Mouse (Mus musculus) left cerebral cortex, postnatal 25 days (tissue): ENCODE data around the gene Fam57b. TPM values are rescaled to one million over a fixed set of nuclear protein-coding genes. Genes with fewer than 3 reads are reported as not detected.

Experiments used
- DNase-seq, 2 experiments: peaks; one replicate each; pipeline ENCODE4 v3.0.0; 2022; ENCODE audit warnings: low spot score in 2 of 2, mixed read lengths in 1 of 2
- intact Hi-C: fragments of 180-260 bp; cut with DNase I; formaldehyde crosslinking; loops from one replicate; pipeline ENCODE4 v1.15.1; 2025
- total RNA-seq, 2 experiments: library from RNA; stranded (reverse); gene quantifications; 2 replicates each; pipeline ENCODE4 v1.2.3; 2021

The Fam57b gene
- total RNA-seq, 2 experiments from 2014 or later: 84.6 to 91.9 TPM

DNA sequence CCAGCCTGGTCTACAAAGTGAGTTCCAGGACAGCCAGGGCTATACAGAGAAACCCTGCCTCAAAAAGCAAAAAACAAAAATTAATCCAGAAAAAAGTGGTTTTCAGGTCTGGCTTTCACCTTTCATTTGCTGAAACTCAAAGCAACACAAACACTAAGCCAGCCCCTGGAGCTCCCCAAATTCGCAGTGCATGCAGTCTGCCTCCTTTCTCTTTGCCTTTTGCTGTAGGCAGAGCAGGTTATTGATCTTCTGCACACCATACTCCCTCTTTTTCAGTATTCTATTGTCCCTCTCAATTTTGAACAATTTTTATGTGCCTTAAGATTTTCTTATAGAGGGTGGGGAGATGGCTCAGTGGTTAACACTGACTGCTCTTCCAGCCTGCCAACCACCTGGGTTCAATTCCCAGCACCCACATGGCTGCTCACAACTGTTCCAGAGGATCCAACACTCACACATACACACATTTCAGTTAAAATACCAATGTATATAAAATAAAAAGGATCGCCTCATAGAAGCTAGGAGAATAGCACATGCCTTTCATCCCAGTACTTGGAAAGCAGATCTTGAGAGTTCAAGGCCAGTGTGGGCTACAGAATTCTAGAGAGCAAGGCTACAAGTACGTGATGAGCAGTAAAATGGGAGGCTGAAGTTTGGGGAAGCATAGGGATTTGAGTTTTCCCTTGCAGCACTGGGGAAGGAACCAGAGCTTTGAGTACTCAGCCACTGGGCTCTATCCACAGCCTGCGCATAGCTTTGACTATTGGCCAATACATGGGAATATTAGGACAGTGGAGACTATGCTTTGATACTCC, 3.8 kb upstream of the Fam57b start:
- intact Hi-C loops: no loop called here
- DNase-seq: no peak

DNA sequence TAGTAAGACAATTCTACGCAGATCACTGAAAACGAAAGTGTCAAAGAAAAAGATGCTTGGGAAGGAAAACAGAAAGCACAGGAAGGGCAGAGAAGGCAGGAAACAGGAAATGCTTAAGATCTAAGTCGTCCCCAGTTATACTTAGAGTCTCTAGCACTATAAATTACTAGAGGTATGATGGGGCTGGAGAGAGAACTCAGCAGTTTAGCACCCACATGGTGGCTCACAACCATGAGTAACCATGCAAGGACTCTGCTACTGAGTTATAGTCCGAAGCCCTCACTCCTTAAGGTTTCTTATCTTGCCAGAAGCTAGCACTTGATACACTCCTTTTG, 3.2 kb upstream of the Fam57b start:
- intact Hi-C loops: no loop called here
- DNase-seq: no peak

DNA sequence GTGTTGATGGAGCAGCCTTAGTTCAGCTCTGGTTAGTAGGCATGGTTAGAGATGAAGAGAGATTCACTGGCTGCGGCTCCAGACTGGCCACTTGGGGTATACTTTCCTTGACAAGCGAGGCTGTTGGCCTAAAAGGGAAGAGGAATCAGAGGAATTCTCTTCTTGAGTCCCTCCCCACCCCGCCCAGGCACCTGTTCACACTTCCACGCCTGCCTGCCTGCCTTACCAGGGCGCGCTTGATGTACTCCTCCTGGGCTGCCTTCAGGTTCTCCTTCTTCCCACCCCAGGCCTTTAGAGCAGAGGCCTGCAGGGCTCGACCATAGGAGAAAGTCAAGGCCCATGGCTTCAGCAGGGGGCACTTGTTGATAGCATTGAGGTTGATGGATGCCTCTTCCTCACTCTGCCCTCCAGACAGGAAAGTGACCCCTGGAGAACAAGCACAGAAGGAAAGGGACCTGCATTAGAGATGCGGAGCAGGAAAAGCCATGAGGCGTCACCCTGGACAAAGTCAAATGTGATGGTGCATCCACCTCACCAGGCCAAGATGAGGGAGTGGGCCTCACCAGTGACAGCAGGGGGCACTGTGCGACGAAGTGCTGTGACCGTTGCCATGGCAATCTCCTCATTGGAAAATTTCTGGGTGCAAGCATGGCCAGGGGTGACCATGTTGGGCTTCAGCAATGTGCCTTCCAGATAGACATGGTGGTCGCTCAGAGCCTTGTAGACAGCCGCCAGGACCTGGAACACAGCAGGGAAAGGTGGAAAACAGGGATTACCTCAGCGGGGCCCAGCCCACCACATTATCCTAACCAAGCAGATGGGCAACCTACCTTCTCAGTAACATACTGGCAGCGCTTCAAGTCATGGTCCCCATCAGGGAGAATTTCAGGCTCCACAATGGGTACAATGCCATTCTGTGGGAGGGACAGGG, 1.8 kb upstream of the Fam57b start:
- intact Hi-C loops: loop anchor here (5.0 kb wide), 1 partner anchor 293 kb away; the partner anchor contains the start of gene Atxn2l
- DNase-seq: peak in 1 of 2 experiments; percentile 29

DNA sequence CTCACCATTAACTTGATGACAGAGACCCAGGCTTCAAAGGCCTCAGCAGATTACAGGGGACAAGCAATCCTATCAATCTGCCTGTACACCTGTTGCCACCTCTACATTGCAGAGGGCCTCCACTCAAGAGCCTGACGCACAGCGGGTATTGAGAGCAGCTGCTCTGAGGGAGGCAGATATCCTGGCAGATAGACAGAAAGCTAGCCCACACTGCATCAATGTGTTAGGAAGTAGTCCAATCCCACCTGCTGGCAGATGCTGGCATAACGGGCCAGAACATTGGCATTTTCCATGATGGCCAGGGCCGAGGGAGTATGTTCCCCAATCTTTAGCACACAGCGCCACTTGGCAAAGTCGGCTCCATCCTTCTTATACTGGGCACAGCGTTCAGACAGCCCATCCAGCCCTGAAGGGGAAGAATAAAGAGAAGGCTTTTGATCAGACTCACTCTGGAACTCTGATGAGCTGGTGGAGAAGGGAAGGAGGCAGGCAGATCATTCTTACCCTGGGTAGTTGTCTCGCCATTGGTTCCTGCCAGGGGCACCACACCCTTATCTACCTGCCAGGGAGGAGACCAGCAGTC, 1.0 kb upstream of the Fam57b start:
- intact Hi-C loops: loop anchor here (5.0 kb wide), 1 partner anchor 294 kb away; the partner anchor contains the start of gene Atxn2l
- DNase-seq: peak; percentile 37 to 73

DNA sequence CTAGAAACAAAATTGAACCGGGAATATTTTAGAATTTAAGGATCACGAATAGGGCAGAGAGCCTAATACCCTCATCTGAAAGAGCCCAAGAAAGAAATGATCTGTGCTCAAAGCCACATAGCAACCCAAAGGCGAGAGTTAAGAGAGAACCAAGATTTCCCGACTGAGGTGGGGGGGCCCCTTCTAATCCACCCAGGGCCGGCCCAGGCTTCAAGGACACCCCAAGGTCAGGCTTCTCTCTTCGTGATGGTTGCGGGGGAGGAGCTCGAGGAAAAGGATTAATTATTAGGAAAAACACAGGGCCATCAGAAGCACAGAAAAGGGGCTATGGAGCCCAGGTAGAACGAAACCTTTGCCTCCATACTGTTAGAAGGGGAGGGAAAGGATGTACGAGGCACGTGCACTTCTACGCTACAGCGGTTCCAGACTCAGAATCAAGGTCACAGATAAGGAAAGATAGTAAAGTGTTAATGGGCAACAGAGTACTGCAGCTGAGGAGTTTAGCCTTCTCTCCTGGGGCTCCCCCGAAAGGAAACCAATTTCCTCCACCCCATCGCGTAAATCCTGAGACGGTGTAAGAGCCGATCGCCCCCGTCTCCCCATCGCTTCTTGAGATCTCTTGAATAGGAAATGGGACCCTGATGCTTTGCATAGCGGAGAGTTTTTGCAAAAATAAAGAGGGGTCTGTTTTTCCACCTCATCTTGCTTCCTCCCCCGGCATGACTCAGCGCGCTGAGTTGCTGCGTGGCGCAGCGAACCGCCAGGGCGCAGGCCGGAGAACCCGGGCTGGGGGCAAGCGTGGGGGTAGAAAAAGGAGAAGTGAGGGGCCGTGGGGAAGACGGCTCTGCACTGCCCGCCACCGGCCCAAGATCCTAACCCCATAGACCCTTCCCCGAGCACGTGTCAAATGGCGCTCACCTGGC, 920 bp downstream of the Fam57b start:
- DNase-seq: peak in 1 of 2 experiments; percentile 50
- intact Hi-C loops: loop anchor here (1.0 to 5.0 kb wide), 4 partner anchors 22 to 296 kb away; partner anchors contain the start of genes Atxn2l, Maz and Ypel3

DNA sequence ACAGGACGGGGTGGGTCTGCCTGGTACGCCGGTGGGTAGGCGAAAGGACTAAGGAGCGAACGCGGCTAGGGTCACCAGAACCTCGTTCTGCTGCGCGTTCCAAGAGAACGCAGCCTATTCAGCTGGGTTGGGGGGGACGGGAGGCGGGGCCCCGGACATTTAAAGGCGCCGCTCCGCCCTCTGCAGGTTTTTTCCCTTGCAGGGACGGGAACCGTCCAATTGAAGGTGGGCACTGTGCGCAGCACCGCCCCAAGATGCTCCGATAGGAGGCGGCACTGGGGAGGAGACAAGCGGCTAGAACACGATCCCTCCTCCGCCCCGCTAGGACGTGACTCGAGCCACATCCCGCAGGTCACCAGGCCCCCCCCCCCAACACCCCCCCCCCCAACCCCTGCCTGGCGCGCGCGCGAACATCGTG, 1.6 kb downstream of the Fam57b start:
- intact Hi-C loops: loop anchor here (1.0 to 5.0 kb wide), 4 partner anchors 22 to 297 kb away; partner anchors contain the start of genes Atxn2l, Maz and Ypel3

DNA sequence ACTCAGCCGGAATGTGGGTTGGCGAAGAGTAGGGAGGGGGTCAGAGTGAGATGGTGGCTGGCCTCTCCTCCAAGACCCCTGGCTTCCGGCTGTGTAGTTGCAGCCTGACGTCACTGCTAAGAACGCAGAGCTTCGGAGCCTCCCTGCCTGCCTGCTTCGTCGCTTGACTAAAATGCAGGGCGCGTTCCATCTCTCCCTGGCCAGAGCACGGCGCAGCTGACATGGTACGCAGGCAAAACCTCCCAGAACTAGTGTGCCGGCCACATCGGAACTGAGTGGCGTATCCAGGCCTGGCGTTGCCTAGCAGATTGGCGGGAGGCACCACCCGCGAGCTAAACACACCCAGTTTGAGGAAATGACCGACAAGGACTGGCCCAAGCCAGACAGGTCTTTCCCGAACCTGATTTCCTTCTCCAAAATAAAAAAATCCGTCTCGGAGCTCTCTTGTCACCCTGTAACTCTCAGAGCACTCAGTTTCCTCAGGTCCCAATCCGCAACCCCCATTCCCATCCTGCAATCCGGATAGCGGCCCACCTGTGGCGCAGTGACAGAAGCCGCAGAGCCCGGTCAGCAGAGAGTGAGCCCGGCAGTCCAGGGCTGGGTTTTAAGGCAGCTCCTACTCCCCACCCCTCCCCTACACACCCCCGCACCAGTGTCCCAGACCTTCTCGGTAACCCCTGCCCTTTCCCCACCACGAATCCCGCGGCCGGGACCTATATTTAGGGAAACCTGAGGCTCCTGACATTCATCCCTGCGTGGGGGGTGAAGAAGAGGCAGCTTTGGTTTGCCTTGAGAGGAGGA, 2.2 kb downstream of the Fam57b start:
- intact Hi-C loops: loop anchor here (1.0 to 5.0 kb wide), 4 partner anchors 23 to 297 kb away; partner anchors contain the start of genes Atxn2l, Maz and Ypel3
- peak in 1 of 2 experiments; percentile 89 for DNase-seq

More for the DNA sequence above, 1.6 kb downstream of the Fam57b start:
- peak; percentile 95 to 99 for DNase-seq

DNA sequence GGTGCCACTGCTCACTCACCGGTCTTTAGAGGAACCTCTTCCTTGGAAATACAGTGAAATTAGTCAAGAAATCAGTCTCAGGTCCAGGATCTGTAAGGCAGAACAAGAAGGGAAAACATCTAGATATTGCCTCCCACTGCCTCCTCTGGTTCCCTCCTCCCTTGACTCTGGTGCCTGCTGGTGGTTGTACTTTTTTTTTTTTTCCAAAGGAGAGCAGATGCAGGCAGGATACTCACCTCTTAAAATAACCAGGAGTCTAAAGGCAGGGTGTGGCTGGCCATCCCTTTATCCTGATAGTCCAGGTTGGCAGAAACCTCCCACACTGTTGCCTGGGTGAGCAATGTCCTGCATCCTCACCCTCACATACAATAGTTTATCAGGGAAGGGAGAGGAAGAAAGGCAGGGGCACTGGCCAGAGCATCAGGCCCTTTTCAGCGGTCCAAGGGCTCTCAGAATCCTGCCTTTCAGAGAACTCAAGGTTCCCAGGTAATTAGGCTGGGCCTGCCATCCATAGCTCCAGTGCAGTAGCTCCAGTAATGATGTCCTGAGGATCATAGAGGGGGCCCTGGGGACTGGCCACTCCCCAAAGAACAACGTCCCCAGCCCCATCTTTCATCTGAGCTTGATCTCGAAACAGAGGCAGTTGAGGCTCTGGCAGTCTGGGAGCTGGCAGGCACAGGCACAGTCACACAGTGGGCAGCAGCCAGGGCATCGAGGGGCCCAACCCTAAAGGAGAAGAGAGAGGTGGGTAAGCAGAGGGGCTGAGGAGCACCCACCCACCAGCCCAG, 3.0 kb downstream of the Fam57b start:
- peak in 1 of 2 experiments; percentile 79 for DNase-seq
- intact Hi-C loops: no loop called here

DNA sequence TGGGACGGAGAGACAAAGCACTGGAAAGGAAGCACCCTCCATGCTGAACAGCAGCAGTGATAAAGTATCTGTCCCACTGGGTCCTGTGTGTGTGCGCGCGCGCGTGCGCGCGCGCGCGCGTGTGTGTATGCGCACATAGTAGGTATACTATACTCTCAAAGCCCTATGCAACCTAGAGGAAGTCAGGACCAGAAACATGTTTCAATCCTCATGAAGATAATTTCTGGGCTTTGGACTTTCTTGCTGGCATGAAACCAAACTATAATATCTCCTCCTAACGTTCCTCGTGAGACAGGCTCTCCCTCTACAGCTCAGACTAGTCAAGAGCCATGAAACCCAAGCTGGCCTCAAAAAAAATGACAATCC, 3.6 kb downstream of the Fam57b start:
- intact Hi-C loops: no loop called here
- DNase-seq: no peak

DNA sequence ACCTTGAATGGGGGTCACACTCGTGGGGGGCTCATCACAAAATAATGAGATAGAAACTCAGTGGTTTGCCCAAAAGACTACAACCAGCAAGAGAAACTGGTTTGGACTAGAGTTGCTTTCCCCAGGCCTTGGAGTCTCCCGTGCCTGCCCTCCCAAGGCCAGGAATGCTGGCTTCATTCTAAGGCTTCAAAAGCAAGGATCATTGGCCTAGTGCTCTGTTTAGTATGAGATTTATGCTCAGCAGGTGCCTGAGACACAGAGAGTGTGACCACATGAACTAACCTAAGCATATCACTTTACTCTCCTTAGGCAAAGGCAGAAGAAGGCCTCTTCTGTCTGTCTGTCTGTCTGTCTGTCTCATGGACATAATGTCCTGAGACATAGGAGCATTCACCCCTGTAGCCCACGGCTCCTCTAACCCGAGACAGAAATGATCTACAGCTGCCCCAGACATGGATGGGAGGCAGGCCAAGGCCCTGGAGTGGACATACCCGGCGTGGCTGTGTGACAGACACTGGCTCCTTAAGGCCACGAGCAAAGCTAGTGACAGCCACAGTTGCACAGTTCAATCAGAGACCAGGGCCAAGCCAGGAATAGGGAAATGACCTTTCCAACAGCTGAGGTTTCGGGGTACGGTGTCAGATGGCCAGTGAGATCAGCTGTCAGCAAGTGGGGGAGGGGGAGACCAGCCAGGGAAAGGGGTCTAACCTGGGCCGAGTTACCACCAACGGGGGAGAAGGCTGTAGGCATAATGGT, 4.8 kb downstream of the Fam57b start:
- intact Hi-C loops: no loop called here
- DNase-seq: no peak

DNA sequence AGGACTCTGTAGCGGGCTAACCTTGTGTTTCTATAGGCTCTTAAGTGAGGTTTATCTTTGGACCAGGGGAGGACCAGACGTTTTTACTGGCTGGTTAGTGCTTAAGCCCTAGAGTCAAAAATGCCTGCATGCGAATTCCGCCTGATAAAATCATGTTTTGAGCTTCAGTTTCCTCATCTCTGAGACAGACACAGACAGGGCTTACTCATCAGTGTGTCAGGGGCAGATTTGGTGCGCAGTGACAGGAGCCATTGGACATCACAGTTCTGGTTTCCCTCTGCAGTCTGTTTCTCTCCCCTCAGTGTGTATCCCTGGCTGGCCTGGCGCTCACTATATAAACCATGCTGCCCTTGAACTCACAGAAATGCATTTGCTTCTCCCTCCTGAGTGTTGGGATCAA, 5.7 kb downstream of the Fam57b start:
- intact Hi-C loops: no loop called here
- no peak for DNase-seq

DNA sequence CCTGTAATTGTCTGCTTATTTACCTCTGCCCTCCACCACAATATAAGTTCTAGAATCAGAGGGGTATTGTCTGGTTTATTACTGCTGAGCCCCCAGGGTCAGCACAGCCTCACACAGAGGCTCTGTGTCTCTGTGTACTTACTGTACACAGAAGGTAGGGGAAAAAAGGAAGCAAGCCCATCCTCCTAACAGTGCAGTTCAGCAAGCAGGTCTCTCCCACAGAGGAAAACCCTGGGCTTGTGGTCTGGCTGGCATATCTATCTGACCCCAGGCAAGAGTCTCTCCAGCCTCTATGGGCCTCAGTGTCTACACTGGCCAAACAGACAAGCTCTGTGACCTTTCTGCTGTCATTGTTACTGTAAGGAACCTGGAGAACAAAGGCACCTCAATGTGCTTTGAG, 6.3 kb downstream of the Fam57b start:
- intact Hi-C loops: no loop called here
- no peak for DNase-seq

DNA sequence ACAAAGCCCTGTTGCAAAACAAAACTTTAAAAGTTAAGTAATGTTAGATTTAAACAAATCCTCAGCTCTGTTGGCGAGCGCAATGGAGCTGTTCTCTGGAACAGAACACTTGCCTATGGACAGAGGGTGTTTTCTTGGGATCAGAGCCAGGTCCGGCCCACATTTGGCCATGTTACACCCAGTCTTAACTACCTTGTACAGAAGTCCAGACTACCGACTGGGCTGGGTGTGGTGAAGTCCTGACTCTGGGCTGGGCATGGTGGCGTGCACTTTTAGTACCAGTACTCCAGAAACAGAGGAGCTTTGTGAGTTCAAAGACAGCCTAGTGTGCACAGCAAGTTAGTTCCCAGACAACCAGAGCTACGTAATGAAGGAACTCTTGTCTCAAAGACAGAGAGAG, 9.5 kb downstream of the Fam57b start:
- intact Hi-C loops: no loop called here
- DNase-seq: no peak

DNA sequence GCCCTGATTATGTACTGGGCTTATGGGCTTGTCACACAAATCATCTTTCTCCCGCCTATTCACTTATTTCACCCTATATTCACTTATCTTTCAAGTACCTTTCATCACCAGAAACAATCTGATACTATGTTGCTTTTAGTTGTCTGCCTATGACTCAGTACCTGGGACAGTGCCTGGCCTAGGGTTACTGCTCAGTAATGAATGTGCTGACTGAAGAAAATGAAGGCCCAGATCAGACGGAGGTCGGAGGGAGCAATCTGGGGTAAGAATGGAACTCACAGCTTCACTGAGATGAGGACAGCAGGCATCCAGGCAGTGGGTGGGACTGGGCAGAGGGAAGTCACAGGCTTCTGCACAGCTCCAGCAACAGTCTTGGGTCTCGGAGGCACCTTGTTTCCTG, 9.9 kb downstream of the Fam57b start:
- DNase-seq: no peak
- intact Hi-C loops: no loop called here

DNA sequence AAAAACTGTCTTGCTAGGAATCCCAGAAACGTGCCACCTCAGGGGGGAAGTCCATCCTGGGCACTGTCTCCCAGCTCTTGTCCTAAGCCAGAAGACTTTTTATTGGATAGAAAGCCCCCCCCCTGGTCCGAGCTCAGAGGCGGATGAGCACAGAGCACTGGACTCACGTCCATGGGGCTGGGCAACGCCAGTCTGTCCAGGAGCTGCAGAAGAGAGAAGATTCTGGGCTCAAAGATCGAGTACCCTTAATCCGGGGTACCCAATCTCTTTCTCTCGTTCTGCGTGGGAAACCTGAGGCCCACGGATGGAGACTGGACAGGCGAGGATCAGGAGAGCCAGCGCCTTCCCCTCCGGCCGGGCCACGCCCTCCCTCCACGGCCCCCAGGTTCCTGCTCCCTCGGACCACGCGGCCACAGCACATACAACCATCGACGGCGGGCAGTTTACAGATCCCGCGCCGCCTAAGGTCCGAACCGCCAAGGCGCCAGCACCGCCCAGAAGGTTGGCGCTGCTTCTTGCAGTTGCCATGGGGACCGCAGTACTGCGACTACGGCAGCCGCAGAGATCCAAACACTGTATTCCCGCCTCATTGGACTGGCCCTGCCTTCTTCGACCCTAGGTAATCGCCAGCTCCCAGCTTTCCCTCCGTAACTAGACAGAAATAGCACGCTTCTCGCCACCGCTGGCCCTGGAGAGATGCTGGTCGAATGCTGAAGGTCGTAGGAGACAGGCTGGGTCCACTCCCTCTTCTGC, 11.4 kb downstream of the Fam57b start:
- intact Hi-C loops: no loop called here
- DNase-seq: peak; percentile 90 to 96
